Mouse (Mus musculus): ENCODE results near the gene Arl11. TPM values are rescaled to one million over a fixed set of nuclear protein-coding genes. Genes with fewer than 3 reads are reported as not detected.
A peak's percentile ranks its signal among the peaks of the same experiment; 100 is the strongest.

Arl11 gene
- polyA plus RNA-seq, 1 experiment from 2014 or later: 0.37 TPM

DNA sequence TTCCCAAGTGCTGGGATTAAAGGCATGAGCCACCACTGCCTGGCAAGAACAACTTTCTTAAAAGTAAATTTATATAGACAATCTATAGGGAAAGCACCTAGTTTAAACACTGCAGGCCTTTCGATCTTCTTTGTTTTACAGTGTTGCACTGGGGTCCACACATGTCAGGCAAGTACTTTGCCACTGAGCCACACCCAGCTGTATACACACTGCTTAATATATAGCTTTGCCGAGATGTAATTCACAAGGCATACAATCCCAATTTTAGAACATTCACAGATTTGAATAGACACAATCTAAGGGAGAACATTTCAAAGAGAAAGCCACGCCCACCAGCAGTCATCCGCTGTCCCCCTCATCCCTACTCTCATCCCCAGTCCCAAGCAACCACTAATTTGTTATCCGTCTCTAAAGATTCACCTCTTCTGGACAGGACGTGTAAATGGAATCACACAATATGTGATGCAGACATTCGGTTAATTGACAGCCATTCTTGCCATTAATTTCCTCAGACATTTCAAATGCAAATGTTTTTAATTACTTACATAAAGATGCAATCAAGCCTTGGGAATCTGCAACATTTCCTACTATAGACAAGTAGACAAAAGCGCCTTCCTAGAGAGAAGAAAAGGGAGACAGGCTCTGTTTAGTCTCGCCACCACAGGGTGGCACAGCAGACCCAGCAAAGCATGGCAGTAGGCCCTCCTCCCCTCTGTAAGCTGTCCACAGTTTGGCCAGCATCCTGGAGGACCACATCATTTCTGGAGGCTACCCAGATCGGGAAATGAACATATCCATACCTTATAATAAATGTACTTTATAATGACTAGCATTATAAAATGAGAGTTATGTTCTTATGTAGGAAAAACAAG, 37.5 kb downstream of the Arl11 start:
- no peaks in the 10 kb centered on the region for H3K27me3 ChIP-seq (ENCODE audit: control insufficient read depth, insufficient read depth, low read length)
- WGBS: 47% methylated on average over 10 of the region's 10 CpGs
- no peaks in the 10 kb centered on the region for H3K4me1 ChIP-seq (ENCODE audit: control insufficient read depth, insufficient read depth, low read length)
- no peaks in the 10 kb centered on the region for H3K9me3 ChIP-seq (ENCODE audit: control insufficient read depth, low read length)
- no peak overlapping the region for H3K4me2 ChIP-seq (ENCODE audit: low read depth, low read length)
- no peak overlapping the region for H3K27ac ChIP-seq (ENCODE audit: low read depth, low read length)
- peak; percentile 85; the same call in 1 of the 2 replicates for ATAC-seq (ENCODE audit: low read depth)
- H3K4me3 ChIP-seq (ENCODE audit: low read depth, low read length): no peak overlapping the region
- no peaks in the 10 kb centered on the region for H3K36me3 ChIP-seq (ENCODE audit: control insufficient read depth, insufficient read depth, low read length)
- H3K9ac ChIP-seq (replicated peaks; ENCODE audit: low read depth, low read length): no peak overlapping the region

DNA sequence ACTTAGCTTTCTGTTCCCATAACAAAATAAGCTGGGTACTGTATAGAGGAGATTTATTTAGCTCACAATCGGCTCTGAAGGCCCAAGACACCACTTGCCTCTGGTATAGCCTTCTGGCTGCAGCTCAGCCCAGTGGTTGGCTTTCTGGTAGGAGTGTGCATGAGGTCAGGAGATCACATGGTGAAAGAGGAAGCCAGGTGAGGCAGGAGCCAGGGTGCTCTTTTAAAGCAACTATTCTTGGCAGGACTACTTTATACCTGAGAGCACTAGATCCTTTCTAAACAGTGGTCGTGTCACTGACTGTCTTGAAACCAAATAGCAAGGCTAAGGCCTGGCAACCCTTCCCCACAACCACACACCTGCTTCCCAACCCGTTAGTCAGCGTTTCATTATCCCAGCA, 40.3 kb downstream of the Arl11 start:
- no peaks in the 10 kb centered on the region for H3K9me3 ChIP-seq (ENCODE audit: control insufficient read depth, low read length)
- H3K36me3 ChIP-seq (ENCODE audit: control insufficient read depth, insufficient read depth, low read length): no peaks in the 10 kb centered on the region
- no peaks in the 10 kb centered on the region for H3K4me1 ChIP-seq (ENCODE audit: control insufficient read depth, insufficient read depth, low read length)
- H3K4me2 ChIP-seq (ENCODE audit: low read depth, low read length): no peak overlapping the region
- no peak overlapping the region for H3K9ac ChIP-seq (replicated peaks; ENCODE audit: low read depth, low read length)
- H3K27ac ChIP-seq (ENCODE audit: low read depth, low read length): no peak overlapping the region
- H3K4me3 ChIP-seq (ENCODE audit: low read depth, low read length): no peak overlapping the region
- no peak for ATAC-seq (ENCODE audit: low read depth)
- no peaks in the 10 kb centered on the region for H3K27me3 ChIP-seq (ENCODE audit: control insufficient read depth, insufficient read depth, low read length)
- WGBS: 93% methylated on average over 4 of the region's 4 CpGs

DNA sequence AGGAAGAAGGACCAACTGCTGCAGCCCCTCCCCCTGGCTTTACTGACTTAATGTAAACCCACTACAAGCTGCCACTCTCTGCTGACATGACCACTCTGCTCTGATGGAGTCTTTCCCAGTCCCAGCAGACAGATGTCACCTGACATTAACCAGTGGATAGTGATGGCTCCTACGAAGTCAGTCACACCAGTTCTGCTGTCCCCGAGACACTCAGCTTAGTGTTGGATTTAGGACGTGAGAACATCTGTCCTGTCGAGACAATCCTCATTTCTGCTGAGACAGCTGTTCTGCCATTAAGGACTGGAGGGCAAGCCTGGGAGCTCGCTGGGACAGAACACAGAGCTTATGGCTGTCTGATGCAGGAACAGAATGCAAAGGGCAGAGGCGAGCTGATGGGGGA, 41.3 kb downstream of the Arl11 start:
- ATAC-seq (ENCODE audit: low read depth): no peak
- Histone ChIP-seq H3K4me2 (ENCODE audit: low read depth, low read length) (no peak overlapping the region), H3K27me3 (ENCODE audit: control insufficient read depth, insufficient read depth, low read length) (no peaks in the 10 kb centered on the region), H3K4me3 (ENCODE audit: low read depth, low read length) (no peak overlapping the region), H3K9ac (replicated peaks; ENCODE audit: low read depth, low read length) (no peak overlapping the region), H3K27ac (ENCODE audit: low read depth, low read length) (no peak overlapping the region), H3K4me1 (ENCODE audit: control insufficient read depth, insufficient read depth, low read length) (no peaks in the 10 kb centered on the region), H3K36me3 (ENCODE audit: control insufficient read depth, insufficient read depth, low read length) (no peaks in the 10 kb centered on the region), H3K9me3 (ENCODE audit: control insufficient read depth, low read length) (no peaks in the 10 kb centered on the region)
- WGBS: 56% methylated on average over 6 of the region's 6 CpGs

DNA sequence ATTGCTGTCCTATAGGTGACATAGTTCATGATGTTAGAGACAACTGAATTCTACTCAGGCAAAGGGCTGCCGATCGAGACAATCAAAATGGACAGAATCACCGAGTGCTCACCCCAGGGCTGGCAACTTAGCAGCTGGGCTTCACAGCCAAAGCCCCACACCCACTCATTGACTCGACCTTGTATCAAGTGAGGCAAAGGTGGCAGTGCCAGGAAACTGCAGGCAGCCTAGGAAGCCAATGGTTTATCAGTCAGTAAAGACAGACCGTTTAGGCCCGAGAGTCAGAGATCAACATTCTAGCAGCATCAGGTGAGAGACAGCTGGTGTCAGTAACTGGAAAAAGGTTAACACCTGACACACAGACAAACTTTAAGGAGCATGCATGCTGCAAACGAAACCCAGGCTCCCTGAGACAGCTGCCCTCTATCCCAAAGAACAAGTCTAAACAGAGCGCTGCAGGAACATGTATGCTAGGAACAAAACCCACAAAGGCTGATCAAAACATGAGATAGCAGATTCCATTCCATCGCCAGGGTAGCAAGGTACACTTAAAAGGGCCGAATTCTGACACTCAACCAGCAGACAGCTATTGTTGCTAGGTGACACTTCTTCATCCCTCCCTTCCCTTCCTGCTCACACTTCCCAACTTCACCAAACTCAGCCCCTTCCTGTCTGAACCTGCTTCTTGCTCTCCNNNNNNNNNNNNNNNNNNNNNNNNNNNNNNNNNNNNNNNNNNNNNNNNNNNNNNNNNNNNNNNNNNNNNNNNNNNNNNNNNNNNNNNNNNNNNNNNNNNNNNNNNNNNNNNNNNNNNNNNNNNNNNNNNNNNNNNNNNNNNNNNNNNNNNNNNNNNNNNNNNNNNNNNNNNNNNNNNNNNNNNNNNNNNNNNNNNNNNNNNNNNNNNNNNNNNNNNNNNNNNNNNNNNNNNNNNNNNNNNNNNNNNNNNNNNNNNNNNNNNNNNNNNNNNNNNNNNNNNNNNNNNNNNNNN, 45.0 kb downstream of the Arl11 start:
- Histone ChIP-seq H3K27ac (ENCODE audit: low read depth, low read length) (no peak overlapping the region), H3K36me3 (ENCODE audit: control insufficient read depth, insufficient read depth, low read length) (no peaks in the 10 kb centered on the region), H3K4me1 (ENCODE audit: control insufficient read depth, insufficient read depth, low read length) (no peaks in the 10 kb centered on the region), H3K9ac (replicated peaks; ENCODE audit: low read depth, low read length) (no peak overlapping the region), H3K27me3 (ENCODE audit: control insufficient read depth, insufficient read depth, low read length) (no peaks in the 10 kb centered on the region), H3K4me3 (ENCODE audit: low read depth, low read length) (no peak overlapping the region), H3K9me3 (ENCODE audit: control insufficient read depth, low read length) (no peaks in the 10 kb centered on the region), H3K4me2 (ENCODE audit: low read depth, low read length) (no peak overlapping the region)
- WGBS: 82% methylated on average over 10 of the region's 10 CpGs
- no peak for ATAC-seq (ENCODE audit: low read depth)

DNA sequence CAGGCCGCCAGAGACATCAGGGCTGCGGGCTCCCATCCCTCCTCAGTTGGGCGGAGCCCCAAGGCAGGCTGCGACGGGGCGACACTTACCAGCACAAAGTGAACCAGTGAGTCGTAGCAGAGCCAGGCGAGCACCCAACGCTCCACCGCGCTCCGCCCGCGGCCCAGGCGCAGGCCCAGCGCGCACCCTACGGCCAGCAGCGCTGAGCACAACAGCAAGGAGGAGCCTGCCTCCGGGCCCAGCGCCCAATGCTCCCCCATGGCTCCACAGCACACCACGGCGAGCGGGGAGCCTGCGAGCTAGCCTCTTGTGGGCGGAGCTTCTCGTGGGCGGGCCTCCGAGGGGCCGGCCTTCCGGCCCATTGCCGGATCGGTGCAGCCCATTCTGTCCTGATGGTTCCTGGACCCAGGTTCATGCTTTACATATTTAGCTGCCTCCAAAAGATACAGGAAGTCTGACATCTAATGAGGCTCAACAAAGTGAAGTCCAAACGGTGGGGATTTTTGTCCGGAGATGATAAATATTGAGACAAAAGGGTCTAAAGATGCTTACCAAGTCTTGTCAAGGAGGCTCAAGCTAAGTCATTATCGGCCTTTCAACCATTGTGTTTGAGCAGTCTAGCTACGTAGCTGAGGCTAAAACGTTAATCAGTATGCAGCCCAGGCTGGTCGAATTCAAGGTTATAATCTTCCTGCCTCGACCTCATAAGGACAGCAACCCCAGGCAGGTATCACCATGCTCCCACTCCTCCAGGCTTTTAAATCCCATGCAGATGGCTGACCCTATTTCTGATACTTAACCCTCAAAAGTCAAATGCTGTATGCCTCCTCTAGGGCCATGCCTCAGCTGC, 50.8 kb downstream of the Arl11 start, which contains the start of gene Ebpl:
Gene Ebpl, minus strand, starts transcription at position 309 of the 850 bp plus-strand sequence.
- Histone ChIP-seq H3K9ac (replicated peaks; ENCODE audit: low read depth, low read length) (peak within 1 kb of the TSS; percentile 54), H3K9me3 (ENCODE audit: control insufficient read depth, low read length) (no peaks in the 10 kb centered on the region), H3K4me2 (ENCODE audit: low read depth, low read length) (peak within 1 kb of the TSS; percentile 55), H3K4me3 (ENCODE audit: low read depth, low read length) (peak within 1 kb of the TSS; percentile 42), H3K36me3 (ENCODE audit: control insufficient read depth, insufficient read depth, low read length) (peaks cover 1% of the 10 kb centered on the region; the same call in 1 of the 2 replicates), H3K4me1 (ENCODE audit: control insufficient read depth, insufficient read depth, low read length) (0 out of 2 replicates have a peak, but pooled peaks cover 3% of the 10 kb centered on the region), H3K27ac (ENCODE audit: low read depth, low read length) (peak within 1 kb of the TSS; percentile 41), H3K27me3 (ENCODE audit: control insufficient read depth, insufficient read depth, low read length) (no peaks in the 10 kb centered on the region)
- 1% methylated on average over 40 of the region's 40 CpGs for WGBS
- ATAC-seq (ENCODE audit: low read depth): peak; percentile 97

DNA sequence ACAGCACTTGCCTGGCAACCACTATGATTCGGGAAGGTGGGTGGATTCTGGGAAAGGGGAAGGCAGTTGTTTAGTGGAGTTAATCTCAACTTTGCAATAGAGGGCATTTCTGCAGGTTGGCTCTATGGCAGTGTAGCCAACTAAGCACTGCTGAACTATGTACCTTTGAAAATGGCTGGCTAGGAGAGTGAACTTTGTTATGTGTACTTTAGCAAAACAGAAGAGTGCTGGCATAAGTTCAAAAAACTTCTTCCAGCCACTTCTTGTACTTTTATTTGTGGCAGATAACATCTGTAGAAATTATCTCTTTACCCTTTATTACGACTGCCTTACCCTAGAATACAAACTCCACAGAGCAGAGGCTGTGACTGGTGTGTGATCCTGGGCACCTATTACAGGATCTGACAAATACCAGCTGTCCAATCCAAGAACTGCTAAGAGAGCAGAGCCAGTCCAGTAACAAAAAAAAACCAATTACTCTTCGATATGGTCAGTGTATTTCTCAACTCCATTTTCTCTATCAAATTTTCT, 51.5 kb downstream of the Arl11 start:
- ATAC-seq (ENCODE audit: low read depth): no peak
- Histone ChIP-seq H3K4me1 (ENCODE audit: control insufficient read depth, insufficient read depth, low read length) (0 out of 2 replicates have a peak, but pooled peaks cover 3% of the 10 kb centered on the region), H3K36me3 (ENCODE audit: control insufficient read depth, insufficient read depth, low read length) (peaks cover 6% of the 10 kb centered on the region; the same call in 1 of the 2 replicates), H3K4me3 (ENCODE audit: low read depth, low read length) (no peak overlapping the region), H3K9ac (replicated peaks; ENCODE audit: low read depth, low read length) (peak overlapping the region; percentile 54; the same call in 1 of the 2 replicates), H3K27ac (ENCODE audit: low read depth, low read length) (no peak overlapping the region; the same call in 1 of the 2 replicates), H3K4me2 (ENCODE audit: low read depth, low read length) (peak overlapping the region; percentile 55; the same call in 1 of the 2 replicates), H3K27me3 (ENCODE audit: control insufficient read depth, insufficient read depth, low read length) (no peaks in the 10 kb centered on the region), H3K9me3 (ENCODE audit: control insufficient read depth, low read length) (no peaks in the 10 kb centered on the region)
- WGBS: 64% methylated on average over 3 of the region's 3 CpGs
